Mouse (Mus musculus): ENCODE data around the gene Egfem1.
A peak's percentile ranks its signal among the peaks of the same experiment; 100 is the strongest.

Gene Egfem1

GRCm38 (mm10) chr3:29081952-29082295 lies at the start of gene Egfem1:
Gene Egfem1, plus strand, starts transcription at chr3:29082023.
- no peak for DNase-seq

- DNase-seq, result no peak
Measured at GRCm38 (mm10) chr3:29033107-29033506, 48.7 kb upstream of the Egfem1 start.

GRCm38 (mm10) chr3:29036146-29036545 lies 45.7 kb upstream of the Egfem1 start:
- peak; percentile 6 for DNase-seq

GRCm38 (mm10) chr3:29036620-29037019 lies 45.2 kb upstream of the Egfem1 start:
- DNase-seq, result no peak

GRCm38 (mm10) chr3:29040064-29040463 lies 41.8 kb upstream of the Egfem1 start:
- DNase-seq, result no peak

GRCm38 (mm10) chr3:29046281-29046680 lies 35.5 kb upstream of the Egfem1 start:
- no peak for DNase-seq

GRCm38 (mm10) chr3:29047273-29047932 lies 34.4 kb upstream of the Egfem1 start:
- no peak for DNase-seq

- no peak for DNase-seq
Measured at GRCm38 (mm10) chr3:29063156-29063555, 18.7 kb upstream of the Egfem1 start.

- DNase-seq, result no peak
Measured at GRCm38 (mm10) chr3:29068428-29069098, 13.3 kb upstream of the Egfem1 start.

- DNase-seq, result no peak
Measured at GRCm38 (mm10) chr3:29071315-29071714, 10.5 kb upstream of the Egfem1 start.

GRCm38 (mm10) chr3:29081517-29081916 lies 306 bp upstream of the Egfem1 start:
- no peak for DNase-seq

GRCm38 (mm10) chr3:29082296-29082995 lies 623 bp downstream of the Egfem1 start:
- no peak for DNase-seq

GRCm38 (mm10) chr3:29082996-29083350 lies 1.1 kb downstream of the Egfem1 start:
- no peak for DNase-seq

GRCm38 (mm10) chr3:29098467-29098866 lies 16.6 kb downstream of the Egfem1 start:
- DNase-seq, result no peak

- DNase-seq, result no peak
Measured at GRCm38 (mm10) chr3:29106016-29106723, 24.3 kb downstream of the Egfem1 start.

- no peak for DNase-seq
Measured at GRCm38 (mm10) chr3:29107134-29107533, 25.3 kb downstream of the Egfem1 start.

- DNase-seq, result no peak
Measured at GRCm38 (mm10) chr3:29110321-29110720, 28.5 kb downstream of the Egfem1 start.

GRCm38 (mm10) chr3:29114517-29114916 lies 32.7 kb downstream of the Egfem1 start:
- no peak for DNase-seq

GRCm38 (mm10) chr3:29117379-29117778 lies 35.6 kb downstream of the Egfem1 start:
- DNase-seq, result no peak

GRCm38 (mm10) chr3:29122556-29122955 lies 40.7 kb downstream of the Egfem1 start:
- no peak for DNase-seq

GRCm38 (mm10) chr3:29132054-29132931 lies 50.5 kb downstream of the Egfem1 start:
- DNase-seq, result no peak

- DNase-seq, result no peak
Measured at GRCm38 (mm10) chr3:29134509-29134908, 52.7 kb downstream of the Egfem1 start.
